ENCODE assay signal across 24 mouse cellular contexts in the genomic region with DNA sequence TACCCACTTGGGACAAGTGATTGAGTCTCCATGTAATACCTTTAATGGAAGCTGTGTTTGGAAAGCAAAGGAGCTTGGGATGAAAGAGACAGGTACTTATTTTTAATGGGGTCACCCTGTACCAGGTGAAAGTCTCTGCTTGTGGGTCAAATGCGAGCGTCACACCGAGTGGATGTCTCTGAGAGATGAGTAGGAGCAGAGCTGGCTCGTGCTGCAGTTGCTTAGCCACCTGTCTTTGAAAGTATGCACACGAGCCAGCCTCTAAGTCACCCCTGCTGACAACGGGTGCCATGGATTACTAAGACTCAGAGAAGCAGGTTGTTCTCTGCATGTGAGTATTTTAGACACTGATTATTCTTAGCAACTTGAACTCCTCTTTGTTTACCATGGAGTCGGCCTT.
DNase-seq lines count a peak whose midpoint lies in the region; ATAC-seq and TF ChIP-seq lines count a peak whose summit lies in the region.
"Had no signal": no experiment of that assay in that cellular context is flagged by ENCODE, and none has a peak within 500 bp of the region (broad histone marks: within the 10 kb centered on the region; RNA-seq: fewer than 3 reads in every experiment).

No protein-coding gene starts in this region.

- H3K9ac ChIP-seq in midbrain, embryonic 16.5 days (ENCODE audit: low read depth, low read length): no peak overlapping the region
- no peak overlapping the region for H3K9ac ChIP-seq in midbrain, embryonic 15.5 days
- H3K9ac ChIP-seq: embryonic facial prominence, embryonic 12.5 days; forebrain, embryonic 13.5 days; forebrain, embryonic 15.5 days; forebrain, postnatal 0 days had no signal

- no peak for TF ChIP-seq POLR2A in brain, embryonic 14.5 days (IDR thresholded peaks at IDR 0.05; ENCODE audit: borderline replicate concordance, extremely low read depth, insufficient read depth, insufficient read length, poor library complexity, severe bottlenecking)

- ATAC-seq in midbrain, embryonic 16.5 days: peak; percentile 73
- ATAC-seq in midbrain, embryonic 15.5 days (replicated peaks): no peak; the same call in 1 of the 2 replicates
- ATAC-seq: activated CD4-positive, CD25-positive, alpha-beta regulatory T cell, adult 4 months; CD4-positive, CD25-positive, alpha-beta regulatory T cell, adult 4 months; forebrain, embryonic 13.5 days; forebrain, embryonic 15.5 days; forebrain, postnatal 0 days; Patski had no signal

- WGBS in midbrain, embryonic 16.5 days: 53% methylated on average over 7 of the region's 7 CpGs
- 56% methylated on average over 7 of the region's 7 CpGs for WGBS in midbrain, embryonic 15.5 days

- H3K27ac ChIP-seq in midbrain, embryonic 16.5 days (ENCODE audit: low read length): no peak overlapping the region
- H3K27ac ChIP-seq in midbrain, embryonic 15.5 days: no peak overlapping the region
- H3K27ac ChIP-seq: embryonic facial prominence, embryonic 10.5 days; embryonic facial prominence, embryonic 12.5 days; forebrain, embryonic 13.5 days; forebrain, embryonic 15.5 days had no signal

- H3K36me3 ChIP-seq in midbrain, embryonic 16.5 days (ENCODE audit: control insufficient read depth, insufficient read depth, low read length): no peaks in the 10 kb centered on the region
- no peaks in the 10 kb centered on the region for H3K36me3 ChIP-seq in midbrain, embryonic 15.5 days (replicated peaks)
- H3K36me3 ChIP-seq: embryonic facial prominence, embryonic 10.5 days; embryonic facial prominence, embryonic 12.5 days; forebrain, embryonic 15.5 days; G1E had no signal

- H3K4me3 ChIP-seq in midbrain, embryonic 16.5 days (ENCODE audit: low read depth, low read length): no peak overlapping the region
- H3K4me3 ChIP-seq in midbrain, embryonic 15.5 days: no peak overlapping the region
- H3K4me3 ChIP-seq: embryonic facial prominence, embryonic 10.5 days; embryonic facial prominence, embryonic 12.5 days; forebrain, embryonic 13.5 days; forebrain, embryonic 15.5 days had no signal

- H3K27me3 ChIP-seq in midbrain, embryonic 16.5 days (ENCODE audit: control insufficient read depth, insufficient read depth, low read depth, low read length): no peaks in the 10 kb centered on the region
- no peaks in the 10 kb centered on the region for H3K27me3 ChIP-seq in midbrain, embryonic 15.5 days (replicated peaks)
- H3K27me3 ChIP-seq: CH12.LX; embryonic facial prominence, embryonic 12.5 days; forebrain, embryonic 13.5 days; forebrain, embryonic 15.5 days; Patski had no signal

- H3K9me3 ChIP-seq in midbrain, embryonic 16.5 days (replicated peaks; ENCODE audit: control insufficient read depth, low read length, poor library complexity, severe bottlenecking): no peaks in the 10 kb centered on the region
- no peaks in the 10 kb centered on the region for H3K9me3 ChIP-seq in midbrain, embryonic 15.5 days
- H3K9me3 ChIP-seq: embryonic facial prominence, embryonic 10.5 days; embryonic facial prominence, embryonic 12.5 days; forebrain, embryonic 13.5 days; forebrain, embryonic 15.5 days had no signal

- no peaks in the 10 kb centered on the region for H3K4me1 ChIP-seq in midbrain, embryonic 16.5 days (ENCODE audit: control insufficient read depth, insufficient read depth, low read length)
- H3K4me1 ChIP-seq in midbrain, embryonic 15.5 days: no peaks in the 10 kb centered on the region
- H3K4me1 ChIP-seq: embryonic facial prominence, embryonic 10.5 days; embryonic facial prominence, embryonic 12.5 days; forebrain, embryonic 13.5 days had no signal

- peak; percentile 33 to 50 for DNase-seq in cerebellum, postnatal 10 days
- DNase-seq in cerebellum, adult 9-11 months: no peak
- peak; percentile 16 to 23 for DNase-seq in cerebellum, postnatal 25 days
- DNase-seq in cerebellum, adult 11-12 months: no peak
- peak; percentile 42 for DNase-seq in brain, embryonic 14.5 days (ENCODE audit: low read depth)
- DNase-seq in c-Kit-positive CD71-positive TER-119-positive erythroid progenitor cells, embryonic 14.5 days (ENCODE audit: low spot score): no peak
- DNase-seq: adrenal gland, adult 8-10 months; adrenal gland, postnatal 14 days; adrenal gland, postnatal 36 days; B cell, adult 2 months; cerebellum, adult 18-20 months; cerebellum, adult 8-10 months; forebrain, postnatal 0 days had no signal

- H3K4me2 ChIP-seq in midbrain, embryonic 16.5 days (ENCODE audit: low read length): no peak overlapping the region
- H3K4me2 ChIP-seq in midbrain, embryonic 15.5 days: no peak overlapping the region
- H3K4me2 ChIP-seq: embryonic facial prominence, embryonic 12.5 days; forebrain, embryonic 13.5 days; forebrain, embryonic 15.5 days had no signal

- TF ChIP-seq CTCF in brain, embryonic 14.5 days (IDR thresholded peaks at IDR 0.05; ENCODE audit: borderline replicate concordance, extremely low read depth, insufficient read depth, insufficient read length): no peak

Comparison
In these comparisons a context has a peak if more than half of its experiments do, and no peak if none do; other contexts are left out.
1. DNase-seq: peak in cerebellum, postnatal 10 days (2 of 2), cerebellum, postnatal 25 days (2 of 2) and brain, embryonic 14.5 days (single experiment); none in cerebellum, adult 9-11 months (single experiment), cerebellum, adult 11-12 months (single experiment) and c-Kit-positive CD71-positive TER-119-positive erythroid progenitor cells, embryonic 14.5 days (single experiment).